In the genomic region with DNA sequence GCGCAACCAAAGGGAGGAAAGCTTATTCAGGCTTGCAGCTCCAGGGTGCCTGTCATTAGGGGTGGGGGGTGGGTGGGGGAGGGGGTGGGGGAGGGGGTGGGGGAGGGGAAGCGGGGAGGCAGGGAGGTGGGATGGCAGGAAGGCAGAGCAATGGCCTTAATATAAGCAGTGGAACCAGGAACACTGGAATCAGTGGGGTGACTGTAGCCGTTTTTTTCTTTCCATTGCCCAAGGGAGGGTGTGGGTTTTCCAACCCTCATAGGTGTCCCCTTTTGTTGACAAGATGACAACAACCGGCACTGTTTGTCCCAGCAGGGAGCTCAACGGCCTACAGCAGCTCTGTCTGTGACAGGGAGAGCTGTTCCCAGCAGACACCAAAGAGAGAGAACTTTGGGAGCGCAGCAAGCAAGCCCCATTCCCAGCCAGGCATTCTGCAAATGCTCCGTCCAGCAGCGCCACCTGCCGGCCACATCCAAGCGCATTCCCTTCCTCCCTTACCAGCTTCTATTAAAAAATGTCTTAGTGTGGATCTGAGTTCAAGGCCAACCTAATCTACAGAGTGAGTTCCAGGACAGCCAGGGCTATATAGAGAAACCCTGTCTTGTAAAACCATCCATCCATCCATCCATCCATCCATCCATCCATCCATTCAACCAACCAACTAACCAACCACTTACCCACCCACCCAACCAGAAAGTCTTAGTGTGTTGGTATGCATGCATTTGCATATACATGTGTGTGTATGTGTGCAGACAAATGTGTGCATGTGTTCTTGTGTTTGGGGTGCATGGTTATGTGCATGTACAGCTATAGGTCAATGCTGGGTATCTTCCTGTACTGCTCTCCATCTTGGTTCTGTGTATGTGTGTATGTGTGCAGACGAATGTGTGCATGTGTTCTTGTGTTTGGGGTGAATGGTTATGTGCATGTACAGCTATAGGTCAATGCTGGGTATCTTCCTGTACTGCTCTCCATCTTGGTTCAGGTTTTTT, we compare ENCODE assay signal across 8 mouse cellular contexts. TPM values are rescaled to one million over a fixed set of nuclear protein-coding genes. Genes with fewer than 3 reads are reported as not detected.
DNase-seq lines count a peak whose midpoint lies in the region; ATAC-seq and TF ChIP-seq lines count a peak whose summit lies in the region.

No protein-coding gene starts in this region.

- TF ChIP-seq CTCF in lung, adult 2 months (IDR thresholded peaks at IDR 0.05; ENCODE audit: insufficient read depth, low read length), result peak; percentile 89
- peak; percentile 90 for TF ChIP-seq CTCF in olfactory bulb, adult 2 months (IDR thresholded peaks at IDR 0.05; ENCODE audit: insufficient read depth, low read depth, low read length)

- H3K27me3 ChIP-seq in forebrain, embryonic 15.5 days, result no peaks in the 10 kb centered on the region

- peaks cover 2% of the 10 kb centered on the region; the same call in 1 of the 2 replicates for H3K4me1 ChIP-seq in forebrain, embryonic 15.5 days
- no peaks in the 10 kb centered on the region; the same call in 1 of the 2 replicates for H3K4me1 ChIP-seq in lung, adult 2 months (ENCODE audit: control insufficient read depth, insufficient read depth, low read length)
- H3K4me1 ChIP-seq in olfactory bulb, adult 2 months (ENCODE audit: control insufficient read depth, insufficient read depth, low read length), result no peaks in the 10 kb centered on the region; the same call in 1 of the 2 replicates

- H3K4me2 ChIP-seq in forebrain, embryonic 15.5 days (replicated peaks), result no peak overlapping the region

- no peaks in the 10 kb centered on the region for H3K36me3 ChIP-seq in forebrain, embryonic 15.5 days

- intact Hi-C loops in heart, postnatal 25 days (cut with DNase I), result loop anchor here (1.0 to 10.0 kb wide), 5 partner anchors 71 to 362 kb away; no protein-coding TSS in a partner anchor

- peak; percentile 84 for DNase-seq in ES-CJ7 (ENCODE audit: low read depth, low spot score)
- peak; percentile 84 for DNase-seq in cerebellum, adult 11 months
- peak; percentile 58 for DNase-seq in heart, postnatal 25 days (ENCODE audit: low spot score)
- DNase-seq in layer of hippocampus, adult 11-12 months (ENCODE audit: low spot score), result peak; percentile 88
- peak; percentile 88 for DNase-seq in lung, adult 2 months
- peak; percentile 53 to 62 for DNase-seq in thymus, adult 18-20 months

- H3K9ac ChIP-seq in forebrain, embryonic 15.5 days (replicated peaks), result no peak overlapping the region

- 15% methylated on average over 10 of the region's 11 CpGs for WGBS in forebrain, embryonic 15.5 days
- 18% methylated on average over 10 of the region's 11 CpGs for WGBS in lung, adult 2 months
- 15% methylated on average over 11 of the region's 11 CpGs for WGBS in olfactory bulb, adult 2 months

- no peak overlapping the region for H3K27ac ChIP-seq in forebrain, embryonic 15.5 days (replicated peaks)
- no peak overlapping the region for H3K27ac ChIP-seq in olfactory bulb, adult 2 months (ENCODE audit: insufficient read depth, low read depth, low read length)

- ATAC-seq in forebrain, embryonic 15.5 days (replicated peaks), result peak; percentile 87

- H3K9me3 ChIP-seq in forebrain, embryonic 15.5 days, result no peaks in the 10 kb centered on the region

- no peak for TF ChIP-seq POLR2A in lung, adult 2 months (IDR thresholded peaks at IDR 0.05; ENCODE audit: borderline replicate concordance, extremely low read depth, low read depth, low read length)
- no peak for TF ChIP-seq POLR2A in olfactory bulb, adult 2 months (IDR thresholded peaks at IDR 0.05; ENCODE audit: insufficient read depth, low read depth, low read length)

- H3K4me3 ChIP-seq in forebrain, embryonic 15.5 days, result no peak overlapping the region
- H3K4me3 ChIP-seq in lung, adult 2 months (replicated peaks; ENCODE audit: extremely low read depth, low read depth, low read length), result no peak overlapping the region
- H3K4me3 ChIP-seq in olfactory bulb, adult 2 months (ENCODE audit: insufficient read depth, low read depth, low read length), result no peak overlapping the region

RNA-seq across cellular contexts. Expression of gene Cd70, which starts 17.5 kb away (rescaled TPM):
- polyA plus RNA-seq in forebrain, embryonic 15.5 days (2015; fragmentation: Nextera tagmentation; extraction: Ambion mirVana), result 0.28 TPM in 1 of 2 replicates, not detected in the other
- not detected for total RNA-seq in heart, postnatal 25 days (2021)
- not detected in 2 replicates for polyA plus RNA-seq in lung, adult 2 months (2012; rRNA removed)
- polyA plus RNA-seq in olfactory bulb, adult 2 months (2012; ENCODE audit: insufficient read depth, insufficient read length, low replicate concordance, missing spikeins), result not detected in 2 replicates

RNA-seq across cellular contexts. Expression of gene Tnfsf14, which starts 26.9 kb away (rescaled TPM):
- not detected in 2 replicates for polyA plus RNA-seq in forebrain, embryonic 15.5 days (2015; fragmentation: Nextera tagmentation; extraction: Ambion mirVana)
- total RNA-seq in heart, postnatal 25 days (2021), result not detected
- 1.8 and 1.9 TPM in 2 replicates for polyA plus RNA-seq in lung, adult 2 months (2012; rRNA removed)
- not detected in 2 replicates for polyA plus RNA-seq in olfactory bulb, adult 2 months (2012; ENCODE audit: insufficient read depth, insufficient read length, low replicate concordance, missing spikeins)
